Mouse (Mus musculus): ENCODE results near the gene Ebpl. TPM values are rescaled to one million over a fixed set of nuclear protein-coding genes. Genes with fewer than 3 reads are reported as not detected.
"Not testable (repeated sequence)": the region's sequence is repeated elsewhere in the genome, so short reads cannot be mapped to it uniquely, and the experiment has no call there.

Gene Ebpl
- polyA plus RNA-seq, 1 experiment from 2014 or later: 9.7 TPM

DNA sequence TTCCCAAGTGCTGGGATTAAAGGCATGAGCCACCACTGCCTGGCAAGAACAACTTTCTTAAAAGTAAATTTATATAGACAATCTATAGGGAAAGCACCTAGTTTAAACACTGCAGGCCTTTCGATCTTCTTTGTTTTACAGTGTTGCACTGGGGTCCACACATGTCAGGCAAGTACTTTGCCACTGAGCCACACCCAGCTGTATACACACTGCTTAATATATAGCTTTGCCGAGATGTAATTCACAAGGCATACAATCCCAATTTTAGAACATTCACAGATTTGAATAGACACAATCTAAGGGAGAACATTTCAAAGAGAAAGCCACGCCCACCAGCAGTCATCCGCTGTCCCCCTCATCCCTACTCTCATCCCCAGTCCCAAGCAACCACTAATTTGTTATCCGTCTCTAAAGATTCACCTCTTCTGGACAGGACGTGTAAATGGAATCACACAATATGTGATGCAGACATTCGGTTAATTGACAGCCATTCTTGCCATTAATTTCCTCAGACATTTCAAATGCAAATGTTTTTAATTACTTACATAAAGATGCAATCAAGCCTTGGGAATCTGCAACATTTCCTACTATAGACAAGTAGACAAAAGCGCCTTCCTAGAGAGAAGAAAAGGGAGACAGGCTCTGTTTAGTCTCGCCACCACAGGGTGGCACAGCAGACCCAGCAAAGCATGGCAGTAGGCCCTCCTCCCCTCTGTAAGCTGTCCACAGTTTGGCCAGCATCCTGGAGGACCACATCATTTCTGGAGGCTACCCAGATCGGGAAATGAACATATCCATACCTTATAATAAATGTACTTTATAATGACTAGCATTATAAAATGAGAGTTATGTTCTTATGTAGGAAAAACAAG is 13.2 kb downstream of the Ebpl start:
- H3K9me3 ChIP-seq (replicated peaks; ENCODE audit: control insufficient read depth, low read length): no peaks in the 10 kb centered on the region
- no peak overlapping the region for H3K4me3 ChIP-seq (ENCODE audit: low read depth, low read length)
- H3K36me3 ChIP-seq (replicated peaks; ENCODE audit: control insufficient read depth, insufficient read depth, low read depth, low read length): no peaks in the 10 kb centered on the region
- ATAC-seq (replicated peaks; ENCODE audit: insufficient number of reproducible peaks, low FRiP score, low TSS enrichment, low read depth) (no peak), DNase-seq (ENCODE audit: low spot score) (no peak)
- no peak overlapping the region for H3K4me2 ChIP-seq (ENCODE audit: low read depth, low read length)
- WGBS: 78% methylated on average over 10 of the region's 10 CpGs
- no peaks in the 10 kb centered on the region for H3K27me3 ChIP-seq (ENCODE audit: control insufficient read depth, insufficient read depth, low read length)
- H3K27ac ChIP-seq (replicated peaks; ENCODE audit: low read depth, low read length): no peak overlapping the region
- H3K4me1 ChIP-seq (ENCODE audit: control insufficient read depth, insufficient read depth, low read length): no peaks in the 10 kb centered on the region
- H3K9ac ChIP-seq (replicated peaks; ENCODE audit: low read length): no peak overlapping the region

DNA sequence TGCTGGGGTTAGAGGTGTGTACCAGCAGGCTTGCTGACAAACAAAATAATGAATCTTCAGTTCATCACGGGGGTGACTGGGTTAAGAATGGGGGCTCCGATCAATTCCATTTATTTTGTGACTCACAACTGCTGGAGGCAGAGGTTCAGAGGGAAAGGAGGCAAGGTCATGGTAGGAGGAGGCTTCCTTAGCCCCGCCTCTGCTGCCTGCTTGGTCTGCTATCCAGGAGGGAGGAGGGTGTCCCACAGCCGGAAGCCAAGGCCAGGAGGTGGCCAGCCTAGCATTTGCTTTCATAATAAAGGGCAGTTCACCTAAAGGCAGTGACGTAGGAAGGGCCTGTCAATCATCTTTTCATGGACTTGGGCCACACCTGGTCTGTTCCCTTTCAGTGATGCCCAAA is 15.6 kb downstream of the Ebpl start:
- WGBS: 67% methylated on average over 5 of the region's 5 CpGs
- H3K4me3 ChIP-seq (ENCODE audit: low read depth, low read length): no peak overlapping the region
- no peak overlapping the region for H3K4me2 ChIP-seq (ENCODE audit: low read depth, low read length)
- DNase-seq (ENCODE audit: low spot score) (no peak), ATAC-seq (replicated peaks; ENCODE audit: insufficient number of reproducible peaks, low FRiP score, low TSS enrichment, low read depth) (no peak)
- H3K27ac ChIP-seq (replicated peaks; ENCODE audit: low read depth, low read length): no peak overlapping the region
- H3K4me1 ChIP-seq (ENCODE audit: control insufficient read depth, insufficient read depth, low read length): no peaks in the 10 kb centered on the region
- no peaks in the 10 kb centered on the region for H3K27me3 ChIP-seq (ENCODE audit: control insufficient read depth, insufficient read depth, low read length)
- H3K9ac ChIP-seq (replicated peaks; ENCODE audit: low read length): no peak overlapping the region
- H3K36me3 ChIP-seq (replicated peaks; ENCODE audit: control insufficient read depth, insufficient read depth, low read depth, low read length): no peaks in the 10 kb centered on the region
- H3K9me3 ChIP-seq (replicated peaks; ENCODE audit: control insufficient read depth, low read length): no peaks in the 10 kb centered on the region

- Histone ChIP-seq H3K4me2 (ENCODE audit: low read depth, low read length) (no peak overlapping the region), H3K9ac (replicated peaks; ENCODE audit: low read length) (no peak overlapping the region), H3K4me3 (ENCODE audit: low read depth, low read length) (no peak overlapping the region), H3K36me3 (replicated peaks; ENCODE audit: control insufficient read depth, insufficient read depth, low read depth, low read length) (no peaks in the 10 kb centered on the region), H3K9me3 (replicated peaks; ENCODE audit: control insufficient read depth, low read length) (no peaks in the 10 kb centered on the region), H3K4me1 (ENCODE audit: control insufficient read depth, insufficient read depth, low read length) (no peaks in the 10 kb centered on the region), H3K27ac (replicated peaks; ENCODE audit: low read depth, low read length) (no peak overlapping the region), H3K27me3 (ENCODE audit: control insufficient read depth, insufficient read depth, low read length) (no peaks in the 10 kb centered on the region)
- 72% methylated on average over 4 of the region's 4 CpGs for WGBS
- no peak for ATAC-seq (replicated peaks; ENCODE audit: insufficient number of reproducible peaks, low FRiP score, low TSS enrichment, low read depth)
- DNase-seq (ENCODE audit: low spot score): no peak
These were observed 20.9 kb downstream of the Ebpl start for GRCm38 (mm10) chr14:61339381-61339780.

DNA sequence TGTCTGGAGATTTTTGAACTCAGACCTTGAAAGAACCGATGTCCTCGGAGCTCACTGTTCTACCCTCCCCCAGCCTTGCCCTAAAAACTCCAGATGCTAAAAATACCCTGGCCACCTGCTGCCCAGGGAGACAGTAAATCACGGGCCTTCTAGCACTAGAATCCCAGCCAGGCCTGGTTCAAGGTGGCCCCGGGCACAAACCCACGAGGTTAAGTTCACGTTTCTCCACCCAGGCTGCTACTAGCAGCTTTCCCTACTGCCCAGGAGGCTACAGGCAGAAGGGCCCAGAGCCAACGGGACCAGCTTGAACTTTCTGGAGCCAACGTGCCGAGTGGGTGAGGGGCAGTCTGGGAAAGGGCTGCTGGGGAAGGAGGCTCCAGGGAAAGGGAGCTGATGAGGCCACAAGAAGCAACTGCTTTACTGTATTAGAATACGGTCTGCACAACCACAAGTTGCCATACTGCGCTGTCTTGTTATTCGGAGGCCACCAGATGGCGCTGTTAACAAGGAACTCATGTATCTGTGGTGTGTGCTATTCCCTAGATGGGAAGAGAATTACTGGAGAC is 29.2 kb downstream of the Ebpl start:
- H3K9me3 ChIP-seq (replicated peaks; ENCODE audit: control insufficient read depth, low read length): no peaks in the 10 kb centered on the region
- no peak overlapping the region for H3K27ac ChIP-seq (replicated peaks; ENCODE audit: low read depth, low read length)
- DNase-seq (ENCODE audit: low spot score) (peak; percentile 90), ATAC-seq (replicated peaks; ENCODE audit: insufficient number of reproducible peaks, low FRiP score, low TSS enrichment, low read depth) (no peak; the same call in 1 of the 2 replicates)
- 29% methylated on average over 13 of the region's 13 CpGs for WGBS
- no peak overlapping the region for H3K9ac ChIP-seq (replicated peaks; ENCODE audit: low read length)
- no peak overlapping the region for H3K4me2 ChIP-seq (ENCODE audit: low read depth, low read length)
- H3K4me1 ChIP-seq (ENCODE audit: control insufficient read depth, insufficient read depth, low read length): no peaks in the 10 kb centered on the region; the same call in 1 of the 2 replicates
- H3K4me3 ChIP-seq (ENCODE audit: low read depth, low read length): no peak overlapping the region
- no peaks in the 10 kb centered on the region for H3K36me3 ChIP-seq (replicated peaks; ENCODE audit: control insufficient read depth, insufficient read depth, low read depth, low read length)
- no peaks in the 10 kb centered on the region for H3K27me3 ChIP-seq (ENCODE audit: control insufficient read depth, insufficient read depth, low read length)

DNA sequence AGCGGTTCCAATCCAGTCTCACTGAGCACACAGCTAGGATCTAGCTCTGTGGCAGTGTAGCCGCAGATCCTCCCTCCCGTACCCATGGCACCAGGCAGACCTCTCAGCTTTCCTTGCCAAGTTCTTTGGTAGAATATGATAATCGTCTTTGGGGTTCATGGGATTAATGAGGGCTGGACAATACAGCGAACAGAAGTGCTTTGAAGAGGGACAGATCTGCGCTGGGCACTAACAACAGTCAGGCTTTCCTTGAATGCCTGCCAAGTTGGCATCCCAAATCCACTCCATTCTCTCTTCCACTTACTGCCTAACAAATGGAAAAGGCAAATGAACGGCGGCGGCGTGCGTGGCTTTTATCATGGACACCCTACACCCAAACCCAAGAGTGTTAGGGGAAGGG is 29.6 kb downstream of the Ebpl start:
- Histone ChIP-seq H3K9me3 (replicated peaks; ENCODE audit: control insufficient read depth, low read length) (no peaks in the 10 kb centered on the region), H3K4me3 (ENCODE audit: low read depth, low read length) (no peak overlapping the region), H3K27ac (replicated peaks; ENCODE audit: low read depth, low read length) (no peak overlapping the region), H3K4me1 (ENCODE audit: control insufficient read depth, insufficient read depth, low read length) (no peaks in the 10 kb centered on the region; the same call in 1 of the 2 replicates), H3K36me3 (replicated peaks; ENCODE audit: control insufficient read depth, insufficient read depth, low read depth, low read length) (no peaks in the 10 kb centered on the region), H3K9ac (replicated peaks; ENCODE audit: low read length) (no peak overlapping the region), H3K4me2 (ENCODE audit: low read depth, low read length) (no peak overlapping the region), H3K27me3 (ENCODE audit: control insufficient read depth, insufficient read depth, low read length) (no peaks in the 10 kb centered on the region)
- no peak for DNase-seq (ENCODE audit: low spot score)
- no peak for ATAC-seq (replicated peaks; ENCODE audit: insufficient number of reproducible peaks, low FRiP score, low TSS enrichment, low read depth)
- whole genome bisulfite sequencing: 83% methylated on average over 11 of the region's 11 CpGs

GRCm38 (mm10) chr14:61327618-61328450 is 32.4 kb downstream of the Ebpl start:
- Histone ChIP-seq H3K9me3 (replicated peaks; ENCODE audit: control insufficient read depth, low read length) (no peaks in the 10 kb centered on the region; the same call in 1 of the 2 replicates), H3K4me1 (ENCODE audit: control insufficient read depth, insufficient read depth, low read length) (no peaks in the 10 kb centered on the region; the same call in 1 of the 2 replicates), H3K4me3 (ENCODE audit: low read depth, low read length) (peak overlapping the region; percentile 14; the same call in 1 of the 2 replicates), H3K9ac (replicated peaks; ENCODE audit: low read length) (peak overlapping the region; percentile 34), H3K27me3 (ENCODE audit: control insufficient read depth, insufficient read depth, low read length) (no peaks in the 10 kb centered on the region), H3K36me3 (replicated peaks; ENCODE audit: control insufficient read depth, insufficient read depth, low read depth, low read length) (no peaks in the 10 kb centered on the region), H3K4me2 (ENCODE audit: low read depth, low read length) (peak overlapping the region; percentile 41), H3K27ac (replicated peaks; ENCODE audit: low read depth, low read length) (no peak overlapping the region)
- peak; percentile 67 for DNase-seq (ENCODE audit: low spot score)
- 27% methylated on average over 19 of the region's 19 CpGs for WGBS
- ATAC-seq (replicated peaks; ENCODE audit: insufficient number of reproducible peaks, low FRiP score, low TSS enrichment, low read depth): peak; percentile 57

- not testable (repeated sequence) for DNase-seq (ENCODE audit: low spot score); H3K36me3 ChIP-seq (replicated peaks; ENCODE audit: control insufficient read depth, insufficient read depth, low read depth, low read length); H3K9me3 ChIP-seq (replicated peaks; ENCODE audit: control insufficient read depth, low read length); H3K4me1 ChIP-seq (ENCODE audit: control insufficient read depth, insufficient read depth, low read length); H3K9ac ChIP-seq (replicated peaks; ENCODE audit: low read length); H3K4me2 ChIP-seq (ENCODE audit: low read depth, low read length); H3K27ac ChIP-seq (replicated peaks; ENCODE audit: low read depth, low read length); H3K4me3 ChIP-seq (ENCODE audit: low read depth, low read length); H3K27me3 ChIP-seq (ENCODE audit: control insufficient read depth, insufficient read depth, low read length); ATAC-seq (replicated peaks; ENCODE audit: insufficient number of reproducible peaks, low FRiP score, low TSS enrichment, low read depth)
- 14% methylated on average over 6 of the region's 6 CpGs for WGBS
These were observed 33.2 kb downstream of the Ebpl start for GRCm38 (mm10) chr14:61327007-61327406.

Data from embryonic facial prominence, embryonic 11.5 days (tissue).